8 mouse cellular contexts compared by ENCODE assay signal in the genomic region with DNA sequence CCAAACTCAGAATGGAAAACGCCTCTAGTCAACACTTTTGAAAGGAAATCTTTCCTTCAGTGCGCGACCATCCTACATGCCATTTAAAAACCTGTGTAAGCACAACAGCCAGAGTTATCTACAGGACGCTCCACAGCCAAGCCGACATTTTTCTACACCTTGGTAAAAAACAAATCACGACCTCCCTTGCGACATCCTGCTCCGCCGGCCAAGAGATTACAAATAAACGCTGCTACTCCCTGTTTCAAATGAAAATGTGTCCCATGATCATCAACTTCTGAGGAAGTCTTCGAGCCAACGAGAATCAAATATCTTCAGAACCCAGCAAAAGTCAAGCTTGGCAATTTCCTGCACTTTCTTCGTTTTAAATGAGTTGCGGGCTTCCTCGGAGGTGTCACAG. TPM values are rescaled to one million over a fixed set of nuclear protein-coding genes. Genes with fewer than 3 reads are reported as not detected.
DNase-seq lines count a peak whose midpoint lies in the region; ATAC-seq lines count a peak whose summit lies in the region.

No protein-coding gene starts in this region.

- H3K27me3 ChIP-seq in megakaryocyte, embryonic 14.5 days (replicated peaks) = no peaks in the 10 kb centered on the region
- no peaks in the 10 kb centered on the region for H3K27me3 ChIP-seq in forebrain, embryonic 10.5 days (ENCODE audit: poor library complexity, severe bottlenecking)
- no peaks in the 10 kb centered on the region for H3K27me3 ChIP-seq in liver, embryonic 12.5 days (replicated peaks)
- no peaks in the 10 kb centered on the region for H3K27me3 ChIP-seq in neural tube, embryonic 15.5 days (replicated peaks)

- peak overlapping the region; percentile 85 for H3K4me2 ChIP-seq in liver, embryonic 12.5 days
- H3K4me2 ChIP-seq in neural tube, embryonic 15.5 days = peak overlapping the region; percentile 66

- H3K27ac ChIP-seq in forebrain, embryonic 10.5 days = peak overlapping the region; percentile 87
- H3K27ac ChIP-seq in liver, embryonic 12.5 days = peak overlapping the region; percentile 82; the same call in 1 of the 2 replicates
- H3K27ac ChIP-seq in neural tube, embryonic 15.5 days (replicated peaks) = peak overlapping the region; percentile 88

- H3K9ac ChIP-seq in liver, embryonic 12.5 days = peak overlapping the region; percentile 92
- H3K9ac ChIP-seq in neural tube, embryonic 15.5 days (replicated peaks) = peak overlapping the region; percentile 74

- peak overlapping the region; percentile 100 for H3K4me3 ChIP-seq in megakaryocyte, embryonic 14.5 days (replicated peaks)
- peak overlapping the region; percentile 75 for H3K4me3 ChIP-seq in forebrain, embryonic 10.5 days
- H3K4me3 ChIP-seq in liver, embryonic 12.5 days = peak overlapping the region; percentile 96
- peak overlapping the region; percentile 68 for H3K4me3 ChIP-seq in neural tube, embryonic 15.5 days (replicated peaks)

- no peaks in the 10 kb centered on the region for H3K9me3 ChIP-seq in megakaryocyte, embryonic 14.5 days
- no peaks in the 10 kb centered on the region for H3K9me3 ChIP-seq in forebrain, embryonic 10.5 days
- no peaks in the 10 kb centered on the region for H3K9me3 ChIP-seq in liver, embryonic 12.5 days (replicated peaks)
- no peaks in the 10 kb centered on the region for H3K9me3 ChIP-seq in neural tube, embryonic 15.5 days (replicated peaks)

- intact Hi-C loops in left cerebral cortex, postnatal 36 days (cut with DNase I) = loop anchor here (10.0 kb wide), 1 partner anchor 470 kb away; a partner anchor contains a TSS

- ATAC-seq in megakaryocyte, adult 5-6 weeks (ENCODE audit: poor library complexity, severe bottlenecking) = no peak
- no peak for ATAC-seq in liver, embryonic 12.5 days
- no peak for ATAC-seq in neural tube, embryonic 15.5 days (ENCODE audit: low FRiP score)

- H3K36me3 ChIP-seq in megakaryocyte, embryonic 14.5 days (replicated peaks; ENCODE audit: low read length) = peaks cover 57% of the 10 kb centered on the region
- peaks cover 26% of the 10 kb centered on the region for H3K36me3 ChIP-seq in forebrain, embryonic 10.5 days (replicated peaks)
- H3K36me3 ChIP-seq in liver, embryonic 12.5 days = peaks cover 26% of the 10 kb centered on the region
- peaks cover 25% of the 10 kb centered on the region for H3K36me3 ChIP-seq in neural tube, embryonic 15.5 days

- peaks cover 65% of the 10 kb centered on the region for H3K4me1 ChIP-seq in megakaryocyte, embryonic 14.5 days
- H3K4me1 ChIP-seq in forebrain, embryonic 10.5 days = peaks cover 38% of the 10 kb centered on the region
- H3K4me1 ChIP-seq in liver, embryonic 12.5 days = peaks cover 35% of the 10 kb centered on the region
- peaks cover 59% of the 10 kb centered on the region for H3K4me1 ChIP-seq in neural tube, embryonic 15.5 days

- WGBS in forebrain, embryonic 10.5 days = 8% methylated on average over 15 of the region's 15 CpGs
- 2% methylated on average over 15 of the region's 15 CpGs for WGBS in liver, embryonic 12.5 days (ENCODE audit: insufficient replicate concordance)
- 6% methylated on average over 15 of the region's 15 CpGs for WGBS in neural tube, embryonic 15.5 days

- no peak for DNase-seq in forebrain, embryonic 10.5 days (ENCODE audit: extremely low spot score, low spot score)
- no peak for DNase-seq in left cerebral cortex, postnatal 36 days (ENCODE audit: low spot score in 2 of 2)
- no peak for DNase-seq in thymus, postnatal 4 days
- no peak for DNase-seq in MN1 (ENCODE audit: low spot score)

RNA-seq across cellular contexts. Expression of a gene that starts 0.6 kb away (rescaled TPM):
- 7.6 and 26.1 TPM in 2 replicates for polyA plus RNA-seq in megakaryocyte, embryonic 14.5 days (2012; ENCODE audit: insufficient read depth, low replicate concordance)
- total RNA-seq in megakaryocyte, adult 5-6 weeks (2015) = 41.6 and 43.9 TPM in 2 replicates
- 31.1 and 34.6 TPM in 2 replicates for total RNA-seq in megakaryocyte, adult 5-6 weeks (2017)
- polyA plus RNA-seq in forebrain, embryonic 10.5 days (2016; fragmentation: Nextera tagmentation; extraction: Ambion mirVana) = 27.0 and 29.8 TPM in 2 replicates
- polyA plus RNA-seq in liver, embryonic 12.5 days (2016; fragmentation: Nextera tagmentation; extraction: Ambion mirVana) = 13.0 and 14.4 TPM in 2 replicates
- 16.7 and 17.2 TPM in 2 replicates for polyA plus RNA-seq in neural tube, embryonic 15.5 days (2015; fragmentation: Nextera tagmentation; extraction: Ambion mirVana)
- total RNA-seq in left cerebral cortex, postnatal 36 days (2021) = 10 to 100 TPM; 39.0 to 52.3 TPM

RNA-seq across cellular contexts. Expression of a gene that starts 35.4 kb away (rescaled TPM):
- 6.3 and 18.1 TPM in 2 replicates for polyA plus RNA-seq in megakaryocyte, embryonic 14.5 days (2012; ENCODE audit: insufficient read depth, low replicate concordance)
- 13.2 and 17.0 TPM in 2 replicates for total RNA-seq in megakaryocyte, adult 5-6 weeks (2015)
- 7.8 and 10.4 TPM in 2 replicates for total RNA-seq in megakaryocyte, adult 5-6 weeks (2017)
- polyA plus RNA-seq in forebrain, embryonic 10.5 days (2016; fragmentation: Nextera tagmentation; extraction: Ambion mirVana) = 24.6 and 25.5 TPM in 2 replicates
- polyA plus RNA-seq in liver, embryonic 12.5 days (2016; fragmentation: Nextera tagmentation; extraction: Ambion mirVana) = 10.1 and 12.3 TPM in 2 replicates
- 23.4 and 23.9 TPM in 2 replicates for polyA plus RNA-seq in neural tube, embryonic 15.5 days (2015; fragmentation: Nextera tagmentation; extraction: Ambion mirVana)
- total RNA-seq in left cerebral cortex, postnatal 36 days (2021) = 10 to 100 TPM; 22.5 to 26.6 TPM

RNA-seq across cellular contexts. Expression of a gene that starts 55.2 kb away (rescaled TPM):
- 110 and 172 TPM in 2 replicates for polyA plus RNA-seq in megakaryocyte, embryonic 14.5 days (2012; ENCODE audit: insufficient read depth, low replicate concordance)
- total RNA-seq in megakaryocyte, adult 5-6 weeks (2015) = 26.4 and 27.1 TPM in 2 replicates
- 35.0 and 38.5 TPM in 2 replicates for total RNA-seq in megakaryocyte, adult 5-6 weeks (2017)
- polyA plus RNA-seq in forebrain, embryonic 10.5 days (2016; fragmentation: Nextera tagmentation; extraction: Ambion mirVana) = 151 and 156 TPM in 2 replicates
- polyA plus RNA-seq in liver, embryonic 12.5 days (2016; fragmentation: Nextera tagmentation; extraction: Ambion mirVana) = 108 and 110 TPM in 2 replicates
- polyA plus RNA-seq in neural tube, embryonic 15.5 days (2015; fragmentation: Nextera tagmentation; extraction: Ambion mirVana) = 94.7 and 95.3 TPM in 2 replicates
- 10 to 100 TPM; 91.4 to 91.9 TPM for total RNA-seq in left cerebral cortex, postnatal 36 days (2021)

RNA-seq across cellular contexts. Expression of a gene that starts 55.3 kb away (rescaled TPM):
- 10.0 and 30.9 TPM in 2 replicates for polyA plus RNA-seq in megakaryocyte, embryonic 14.5 days (2012; ENCODE audit: insufficient read depth, low replicate concordance)
- 62.2 and 76.5 TPM in 2 replicates for total RNA-seq in megakaryocyte, adult 5-6 weeks (2015)
- 60.4 and 63.4 TPM in 2 replicates for total RNA-seq in megakaryocyte, adult 5-6 weeks (2017)
- 127 and 128 TPM in 2 replicates for polyA plus RNA-seq in forebrain, embryonic 10.5 days (2016; fragmentation: Nextera tagmentation; extraction: Ambion mirVana)
- polyA plus RNA-seq in liver, embryonic 12.5 days (2016; fragmentation: Nextera tagmentation; extraction: Ambion mirVana) = 74.9 and 76.2 TPM in 2 replicates
- polyA plus RNA-seq in neural tube, embryonic 15.5 days (2015; fragmentation: Nextera tagmentation; extraction: Ambion mirVana) = 153 and 160 TPM in 2 replicates
- total RNA-seq in left cerebral cortex, postnatal 36 days (2021) = 100 to 1,000 TPM; 138 to 162 TPM
